Mouse (Mus musculus) MEL (cell line): ENCODE data around the gene Olfr1307.

Source experiments
- CHD1 ChIP-seq: IDR thresholded peaks from 2 replicates; pipeline ENCODE4 v1.6.1; 2012; ENCODE audit warnings: low read depth, mild to moderate bottlenecking, inconsistent platforms, low read length, improper control_type of control experiment
- CTCF ChIP-seq, 3 experiments: IDR thresholded peaks in 2 of 3; conservative IDR thresholded peaks in 1 of 3; 2 replicates each; pipeline ENCODE4 v1.5.1; 2011 to 2012; ENCODE audit warnings: low read length in 3 of 3, low read depth in 2 of 3, mild to moderate bottlenecking in 2 of 3, improper control_type of control experiment in 1 of 3, inconsistent platforms in 1 of 3, mixed read lengths in 1 of 3, moderate library complexity in 1 of 3; ENCODE audit not compliant: control insufficient read depth in 1 of 3, insufficient read depth in 1 of 3, poor library complexity in 1 of 3, severe bottlenecking in 1 of 3
- HCFC1 ChIP-seq: IDR thresholded peaks from 2 replicates; pipeline ENCODE4 v1.6.1; 2012; ENCODE audit warnings: low read depth, mild to moderate bottlenecking, inconsistent platforms, low read length, improper control_type of control experiment, moderate library complexity
- POLR2AphosphoS2 ChIP-seq: IDR thresholded peaks from 2 replicates; pipeline ENCODE4 v1.6.1; 2011; ENCODE audit warnings: low read length, improper control_type of control experiment
- SIN3A ChIP-seq: IDR thresholded peaks from 2 replicates; pipeline ENCODE4 v1.6.1; 2012; ENCODE audit warnings: low read length, improper control_type of control experiment, inconsistent platforms
- UBTF ChIP-seq: IDR thresholded peaks from 2 replicates; pipeline ENCODE4 v1.6.1; 2012; ENCODE audit warnings: low read depth, mild to moderate bottlenecking, inconsistent platforms, low read length, improper control_type of control experiment, moderate library complexity, borderline replicate concordance; ENCODE audit not compliant: insufficient read depth
- USF1 ChIP-seq: IDR thresholded peaks from 2 replicates; pipeline ENCODE4 v1.6.1; 2014; ENCODE audit warnings: low read depth, mild to moderate bottlenecking, inconsistent platforms, low read length, improper control_type of control experiment, moderate library complexity

DNA sequence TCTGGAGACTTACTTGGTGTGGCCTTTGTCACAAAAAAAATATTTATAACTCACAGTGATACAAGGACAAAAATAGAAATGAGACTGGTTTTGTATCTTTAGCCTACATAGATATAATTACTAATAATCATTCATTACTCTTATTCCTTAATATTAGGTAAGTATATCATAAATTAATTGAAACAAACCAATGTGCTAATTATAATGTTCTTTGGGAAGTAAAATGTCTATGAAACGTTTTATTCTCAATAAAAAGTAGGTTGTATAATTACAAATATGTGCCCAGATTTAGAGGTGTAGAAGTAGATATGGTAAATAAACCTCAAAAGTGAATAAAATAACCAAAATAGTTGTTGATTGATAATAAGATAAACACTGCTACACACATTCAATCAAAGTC, 15.6 kb upstream of the Olfr1307 start, which contains the start of gene Olfr1308:
- TF ChIP-seq UBTF: no peak
- TF ChIP-seq SIN3A: no peak
- TF ChIP-seq USF1: no peak
- no peak for TF ChIP-seq CHD1
- no peak for TF ChIP-seq HCFC1
- no peak for TF ChIP-seq POLR2AphosphoS2
- TF ChIP-seq CTCF (IDR thresholded peaks at IDR 0.05 in 2 of 3, conservative IDR thresholded peaks at IDR 0.05 in 1 of 3; ENCODE audit: control insufficient read depth in 1 of 3, insufficient read depth in 1 of 3, low read depth in 2 of 3, low read length in 3 of 3, poor library complexity in 1 of 3, severe bottlenecking in 1 of 3): no peak
